Mouse (Mus musculus): ENCODE measurements around the gene Nrg4.
"Not testable (repeated sequence)": the region's sequence is repeated elsewhere in the genome, so short reads cannot be mapped to it uniquely, and the experiment has no call there.

Nrg4 gene

DNA sequence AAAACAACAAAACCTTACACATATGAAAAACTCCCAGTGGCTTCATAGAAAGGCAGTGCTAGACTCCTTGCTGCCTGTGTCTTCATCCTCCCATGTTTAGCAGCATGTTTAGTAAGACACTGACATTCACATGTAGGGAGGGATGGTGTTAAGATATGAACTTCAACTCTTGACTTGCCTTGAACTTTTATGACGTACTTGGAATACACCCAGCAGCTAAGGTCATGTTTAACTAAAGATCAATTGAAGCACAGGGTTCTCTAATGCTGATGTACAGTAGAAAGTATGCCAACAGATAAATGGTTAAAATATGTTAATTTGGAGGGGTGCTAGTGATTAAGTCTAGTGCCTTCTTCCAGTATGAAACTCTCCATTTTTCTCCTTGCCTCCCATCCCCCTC, 4.0 kb downstream of the Nrg4 start:
- ATAC-seq (ENCODE audit: low TSS enrichment), result no peak

DNA sequence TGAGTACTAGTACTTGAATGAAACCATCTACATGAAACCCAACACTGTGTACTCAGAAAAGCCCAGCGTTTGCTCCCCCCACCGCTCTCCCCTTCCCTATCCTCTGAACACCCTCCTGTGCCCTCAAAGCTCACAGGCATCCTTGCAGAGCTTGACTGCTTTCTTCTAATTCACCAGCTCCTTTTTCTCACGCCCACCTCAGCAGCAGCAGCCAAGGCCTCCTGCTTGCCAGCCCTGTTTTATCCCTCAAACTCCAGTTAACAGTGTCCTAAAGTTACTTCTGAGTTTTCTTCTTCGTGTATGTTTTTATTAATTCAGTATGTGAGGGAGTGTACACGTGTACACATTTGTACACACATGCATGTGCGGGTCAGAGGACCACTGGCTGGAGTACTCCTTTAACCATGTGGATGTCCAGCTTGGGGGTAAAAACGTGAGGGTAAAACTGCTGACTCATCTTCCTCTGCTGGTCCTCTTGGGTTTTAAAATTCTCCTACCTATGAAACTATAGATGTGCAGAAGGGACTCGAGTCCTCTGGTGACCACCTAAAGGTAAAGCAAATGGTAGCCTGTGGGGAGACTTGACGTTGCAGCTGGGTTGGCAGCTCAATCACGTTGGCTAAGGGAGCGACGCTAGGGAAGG, 12.9 kb downstream of the Nrg4 start:
- ATAC-seq (ENCODE audit: low TSS enrichment), result peak; percentile 88

DNA sequence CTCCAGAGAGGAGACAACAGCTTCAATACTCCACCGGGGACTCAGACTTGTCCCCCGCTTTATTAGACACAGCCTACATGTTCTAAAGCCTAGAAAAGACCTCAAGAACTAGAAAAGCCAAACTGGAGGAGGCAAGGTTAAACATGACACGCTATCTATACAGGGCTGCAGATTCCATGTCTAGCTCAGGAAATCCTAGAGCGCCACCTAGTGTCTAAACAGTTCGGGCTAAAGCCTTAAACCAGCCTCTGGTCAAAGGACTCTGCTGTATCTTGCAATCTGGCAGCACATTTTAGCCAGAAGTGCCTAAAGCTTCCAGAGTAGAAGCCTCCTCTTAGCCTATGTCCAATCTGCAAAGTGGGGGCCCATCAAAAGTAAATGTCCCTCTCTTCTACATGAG, 15.1 kb downstream of the Nrg4 start:
- ATAC-seq (ENCODE audit: low TSS enrichment), result peak; percentile 88

DNA sequence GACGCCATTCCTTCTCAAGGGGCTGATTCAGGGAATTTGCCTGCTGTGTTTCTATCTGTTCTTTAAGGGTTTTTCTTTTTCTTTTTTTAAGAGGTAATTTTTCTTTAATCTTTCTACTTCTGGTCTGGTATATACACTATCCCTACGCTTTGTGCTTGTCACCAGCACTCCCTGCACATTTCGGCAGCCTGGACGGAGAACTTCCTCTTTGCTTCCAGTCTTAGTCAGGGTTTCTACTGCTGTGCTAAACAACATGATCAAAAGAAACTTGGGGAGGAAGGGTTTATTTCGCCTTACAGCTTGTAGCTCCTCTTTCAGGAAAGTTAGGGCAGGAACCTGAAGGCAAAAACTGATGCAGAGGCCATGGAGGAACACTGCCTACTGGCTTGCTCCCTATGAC, 18.2 kb downstream of the Nrg4 start:
- no peak for ATAC-seq (ENCODE audit: low TSS enrichment)

DNA sequence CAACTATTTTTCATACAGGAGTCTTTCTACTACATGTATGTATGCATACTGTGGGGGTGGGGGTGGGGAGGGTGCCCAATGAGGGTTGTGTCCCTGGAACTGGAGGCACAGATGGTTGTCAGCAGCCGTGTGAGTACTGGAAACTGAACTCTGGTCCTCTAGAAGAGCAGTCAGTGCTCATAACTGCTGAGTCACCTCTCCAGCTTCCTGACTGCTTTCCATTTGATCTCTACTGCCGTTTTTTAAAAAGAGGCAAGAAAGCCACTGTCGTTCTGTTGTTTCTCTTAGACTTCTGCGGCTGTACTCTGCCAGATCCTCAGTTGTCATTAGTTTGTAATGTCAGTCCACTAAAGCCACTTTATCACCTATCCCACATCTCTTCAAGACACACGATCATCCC, 19.1 kb downstream of the Nrg4 start:
- ATAC-seq (ENCODE audit: low TSS enrichment), result no peak

DNA sequence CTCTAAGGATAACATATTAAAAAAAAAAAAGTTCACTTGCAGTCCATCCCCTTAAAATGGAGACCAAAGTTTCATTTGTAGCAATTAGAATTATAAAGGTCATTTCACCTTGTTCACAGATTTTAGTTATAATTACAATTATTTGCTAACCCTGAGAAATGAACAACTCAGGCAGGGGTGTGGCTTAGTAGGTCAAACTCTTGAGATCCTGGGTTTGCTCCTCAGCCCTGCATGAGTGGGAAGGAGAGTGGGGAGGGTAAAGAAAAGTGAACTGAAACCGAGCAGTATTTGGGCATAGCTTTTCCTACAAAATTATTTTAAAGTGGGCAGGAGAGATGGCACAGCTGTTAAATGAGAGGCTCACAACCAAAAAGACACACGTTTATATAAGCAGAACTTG, 19.6 kb downstream of the Nrg4 start:
- no peak for ATAC-seq (ENCODE audit: low TSS enrichment)

DNA sequence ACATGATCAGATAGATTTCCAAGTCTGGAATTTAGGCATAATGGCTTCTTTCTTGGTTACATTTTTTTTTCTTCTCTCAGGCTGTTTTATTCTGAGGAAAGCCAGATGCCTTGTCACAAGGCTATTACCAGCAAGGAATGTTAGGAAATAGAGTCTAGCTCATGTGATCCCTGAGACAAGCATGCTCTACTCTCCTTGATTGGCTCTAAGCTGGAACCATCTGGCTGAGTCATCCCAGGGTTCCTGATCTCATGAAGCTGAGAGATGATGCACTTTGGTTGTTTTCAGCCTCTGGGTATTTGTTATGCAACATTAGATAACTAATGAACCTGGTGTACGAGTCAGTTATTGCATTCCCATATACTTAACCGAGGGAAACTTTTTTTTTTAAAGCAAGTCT, 30.4 kb downstream of the Nrg4 start:
- ATAC-seq (ENCODE audit: low TSS enrichment), result no peak

DNA sequence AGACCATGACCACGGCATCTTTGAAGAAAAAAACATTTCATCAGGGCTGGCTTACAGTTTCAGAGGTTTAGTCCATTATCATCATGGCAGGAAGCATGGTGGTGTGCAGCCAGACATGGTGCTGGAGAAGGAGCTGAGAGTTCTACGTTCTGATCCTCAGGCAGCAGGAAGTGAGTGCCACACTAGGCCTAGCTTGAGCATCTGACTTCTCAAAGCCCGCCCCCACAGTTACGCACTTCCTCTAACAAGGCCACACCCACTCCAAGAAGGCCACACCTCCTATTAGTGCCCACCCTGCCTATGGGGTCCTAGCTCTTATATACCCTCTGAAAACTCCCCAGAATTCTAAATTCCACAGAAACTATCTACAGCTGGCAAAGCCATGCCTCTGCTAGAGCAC, 34.7 kb downstream of the Nrg4 start:
- no peak for ATAC-seq (ENCODE audit: low TSS enrichment)

DNA sequence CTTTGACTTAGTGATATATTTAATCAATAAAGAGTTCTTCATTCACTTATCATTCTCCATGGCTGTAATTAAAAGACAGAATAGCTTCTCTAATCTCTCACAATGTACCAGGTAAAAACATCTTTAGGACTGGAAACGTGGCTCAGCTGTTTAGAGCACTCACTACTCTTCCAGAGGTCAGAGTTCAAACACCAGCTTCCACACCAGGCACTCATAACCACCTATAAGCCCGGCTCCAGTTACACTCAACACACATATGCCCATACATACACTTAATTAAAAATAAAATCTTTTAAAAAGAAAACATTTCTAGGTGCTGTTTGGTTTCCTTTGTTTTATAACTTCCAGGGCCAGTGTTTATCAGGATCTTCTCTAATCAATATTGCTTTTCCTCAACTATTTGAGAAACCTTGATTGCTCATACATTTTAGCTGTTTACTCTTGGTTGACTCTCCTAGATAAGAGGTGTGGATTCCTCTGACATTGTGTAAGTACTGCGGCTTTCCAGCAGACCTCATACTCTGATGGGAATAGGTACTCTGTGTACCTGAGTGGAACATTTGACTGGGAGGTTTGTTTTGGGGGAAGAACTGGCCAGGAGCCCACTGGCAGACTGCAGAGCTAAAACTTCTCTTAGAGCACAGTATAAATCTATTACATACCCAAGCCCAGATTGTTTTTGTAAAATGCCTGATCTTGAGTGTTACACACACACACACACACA, 37.0 kb downstream of the Nrg4 start:
- no peak for ATAC-seq (ENCODE audit: low TSS enrichment)

DNA sequence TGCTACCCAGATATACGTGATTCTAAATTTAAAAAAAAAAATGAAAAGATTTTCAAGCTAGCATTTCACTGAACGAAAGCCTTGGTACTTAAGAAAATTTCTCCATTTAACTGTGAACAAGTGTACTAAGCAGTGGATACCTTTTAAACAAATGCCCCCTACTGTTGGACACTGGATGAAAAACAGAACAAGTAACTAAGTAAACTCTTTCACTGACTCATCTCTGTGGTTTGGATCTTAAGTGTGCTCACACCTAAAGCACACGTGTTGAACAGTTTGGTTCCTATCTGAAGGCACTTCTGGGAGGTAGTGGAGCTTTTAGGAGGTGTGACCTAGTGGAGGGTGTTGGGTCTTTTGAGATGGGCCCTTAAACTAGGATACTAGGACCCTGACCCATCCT, 41.4 kb downstream of the Nrg4 start:
- ATAC-seq (ENCODE audit: low TSS enrichment), result no peak

DNA sequence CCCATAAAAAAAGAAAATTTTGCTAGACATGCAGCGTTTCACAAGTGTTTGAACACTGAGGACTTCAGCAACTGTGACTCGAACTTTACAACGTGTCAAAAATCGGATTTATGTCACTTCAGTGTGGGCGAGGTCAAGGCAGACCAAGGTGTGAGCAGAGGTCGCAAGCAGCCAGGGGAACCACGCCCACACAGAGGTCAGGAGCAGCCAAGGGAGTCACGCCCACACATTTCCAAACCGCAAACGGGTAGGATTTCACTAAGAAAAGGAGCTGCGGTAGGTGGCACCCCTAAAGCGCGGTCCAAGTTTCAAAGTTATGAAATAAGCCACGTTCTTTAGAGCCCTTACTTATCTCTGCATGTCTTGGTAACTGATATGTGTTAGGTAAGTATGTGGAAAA, 43.1 kb downstream of the Nrg4 start:
- ATAC-seq (ENCODE audit: low TSS enrichment), result no peak

DNA sequence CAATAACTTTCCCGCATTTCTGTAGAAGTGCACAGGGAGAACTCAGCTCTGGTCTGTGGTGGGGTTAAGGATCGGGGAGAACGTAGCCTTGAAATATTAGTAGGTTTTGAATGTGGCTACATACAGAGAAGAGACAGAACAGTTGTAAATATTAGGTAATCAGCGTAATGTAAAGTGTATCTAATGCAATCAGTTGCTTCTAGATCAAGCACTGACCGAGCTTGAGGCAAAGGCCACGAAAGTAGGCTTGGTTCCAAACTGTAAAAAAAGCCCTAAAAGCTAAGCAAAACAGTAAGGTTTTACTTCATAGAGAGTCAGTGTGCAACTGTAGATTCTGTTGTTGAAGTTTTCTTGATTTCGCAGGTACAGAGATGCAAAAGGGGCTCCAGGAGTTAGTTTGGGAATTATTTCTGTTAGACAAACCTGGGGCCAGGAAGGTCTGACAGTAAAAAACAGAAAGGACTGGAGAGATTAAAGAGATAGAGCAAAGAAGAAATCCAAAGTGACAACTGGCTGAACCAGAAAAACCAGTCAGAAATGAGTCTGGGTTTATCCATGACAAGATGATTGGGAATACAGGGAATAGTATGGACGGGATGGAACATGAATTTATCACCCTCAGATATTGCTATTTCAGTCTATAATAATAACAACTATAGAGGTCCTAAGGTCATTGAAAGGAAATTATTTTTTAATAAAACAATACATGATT, 47.4 kb downstream of the Nrg4 start:
- no peak for ATAC-seq (ENCODE audit: low TSS enrichment)

DNA sequence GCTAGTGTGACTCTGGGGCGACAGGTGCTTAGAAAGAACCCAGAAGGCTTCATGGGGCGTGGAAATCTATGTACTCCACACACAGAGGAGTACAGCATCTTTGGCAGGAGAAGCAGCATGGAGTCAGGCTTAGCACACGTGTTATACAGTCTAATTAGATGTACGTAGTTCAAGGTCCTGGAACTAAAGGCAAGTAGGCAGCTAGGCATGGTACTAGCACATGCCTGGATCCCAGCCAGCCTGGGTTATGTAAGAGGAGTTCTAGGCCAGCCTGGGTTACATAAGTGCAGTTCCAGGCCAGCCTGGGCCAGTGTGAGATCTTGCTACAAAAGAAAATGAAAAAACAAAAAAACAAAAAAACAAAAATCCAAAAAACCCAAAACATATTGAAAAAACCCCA, 49.1 kb downstream of the Nrg4 start:
- no peak for ATAC-seq (ENCODE audit: low TSS enrichment)

DNA sequence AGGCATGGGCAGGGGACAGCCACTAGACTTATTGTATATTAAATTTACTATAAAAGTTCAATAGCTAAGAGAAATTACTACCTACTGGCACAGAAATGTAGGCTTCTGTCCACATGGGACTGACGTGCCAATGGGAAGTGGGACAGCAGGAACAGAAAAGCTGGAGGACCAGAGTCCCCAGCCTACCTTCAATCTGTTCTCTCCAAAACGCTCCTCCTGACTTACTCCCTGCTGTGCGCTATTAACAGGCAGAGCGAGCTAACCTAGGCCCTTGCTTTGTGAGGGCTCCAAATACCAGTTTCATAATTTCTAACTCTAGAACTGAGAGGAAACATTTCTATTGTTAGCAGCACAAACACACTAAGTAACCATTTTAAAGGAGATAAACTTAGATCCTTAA, 52.7 kb downstream of the Nrg4 start:
- peak; percentile 89 for ATAC-seq (ENCODE audit: low TSS enrichment)

DNA sequence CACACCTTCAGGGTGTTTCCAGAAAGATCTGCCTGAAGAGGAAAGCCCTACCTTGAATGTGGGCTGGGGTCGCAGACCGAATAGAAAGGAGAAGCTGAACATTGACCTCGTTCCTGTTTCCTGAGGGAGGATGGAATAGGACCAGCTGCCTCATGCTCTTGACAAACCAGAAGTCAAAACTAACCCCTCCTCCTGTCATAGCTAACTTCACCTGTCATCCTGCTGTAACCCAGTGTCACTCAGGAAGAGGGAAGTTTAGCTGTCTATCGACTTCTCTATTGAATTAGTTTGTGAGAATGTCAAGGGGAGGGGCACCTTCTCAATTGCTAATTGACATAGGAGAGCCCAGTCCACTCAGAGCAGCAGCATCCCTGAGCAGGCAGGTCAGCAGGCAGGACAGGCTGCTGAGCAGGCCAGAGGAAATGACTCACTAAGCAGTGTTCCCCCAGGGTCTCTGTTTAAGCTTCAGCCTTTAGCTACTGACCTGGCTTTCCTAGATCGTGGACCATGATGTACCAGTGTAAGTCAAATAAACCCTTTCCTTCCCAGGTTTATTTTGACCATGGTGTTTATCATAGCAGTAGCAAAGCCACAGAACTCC, 54.6 kb downstream of the Nrg4 start:
- no peak for ATAC-seq (ENCODE audit: low TSS enrichment)

DNA sequence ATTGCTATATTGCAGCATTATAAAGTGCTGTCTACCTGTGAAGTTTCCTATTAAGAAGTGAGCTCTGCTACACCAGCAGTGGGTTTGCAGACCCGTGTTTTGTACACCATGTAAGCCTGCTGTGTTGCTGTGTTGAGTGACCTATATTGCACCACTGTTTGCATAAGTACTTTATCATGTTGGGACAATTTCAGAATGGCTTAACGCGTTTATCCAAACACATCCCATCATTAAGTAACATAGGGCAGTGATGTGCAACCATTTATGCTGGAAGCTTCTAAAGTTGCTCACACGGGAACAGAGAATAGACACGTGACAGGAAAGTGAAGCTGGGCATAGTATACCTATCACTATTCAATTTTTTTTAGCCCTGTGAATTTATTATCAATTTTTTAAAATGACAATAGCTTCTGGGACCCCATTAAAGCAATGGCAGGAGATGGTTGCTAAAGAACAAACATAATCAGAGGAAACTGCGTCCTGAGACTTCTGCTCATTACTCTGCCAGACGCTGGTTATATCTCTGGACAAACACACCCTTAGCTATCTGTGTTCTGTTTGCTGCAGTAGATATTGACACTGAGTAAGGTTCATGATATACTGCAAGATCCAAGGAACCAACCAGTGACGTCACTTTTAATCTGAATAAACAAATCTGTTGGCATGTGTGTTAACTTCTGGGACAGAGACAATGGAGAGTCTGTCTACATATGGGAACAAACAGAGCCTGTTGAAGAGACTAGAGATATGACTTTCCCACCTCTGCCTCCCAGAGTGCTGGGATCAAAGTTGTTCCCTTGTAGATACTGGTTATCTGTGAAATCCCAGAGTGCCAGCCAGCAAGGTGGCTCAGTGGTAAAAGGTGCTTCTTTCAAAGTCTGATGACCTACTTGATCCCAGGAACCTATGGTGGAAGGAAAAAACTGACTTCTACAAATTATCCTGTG, 62.0 kb downstream of the Nrg4 start:
- no peak for ATAC-seq (ENCODE audit: low TSS enrichment)

DNA sequence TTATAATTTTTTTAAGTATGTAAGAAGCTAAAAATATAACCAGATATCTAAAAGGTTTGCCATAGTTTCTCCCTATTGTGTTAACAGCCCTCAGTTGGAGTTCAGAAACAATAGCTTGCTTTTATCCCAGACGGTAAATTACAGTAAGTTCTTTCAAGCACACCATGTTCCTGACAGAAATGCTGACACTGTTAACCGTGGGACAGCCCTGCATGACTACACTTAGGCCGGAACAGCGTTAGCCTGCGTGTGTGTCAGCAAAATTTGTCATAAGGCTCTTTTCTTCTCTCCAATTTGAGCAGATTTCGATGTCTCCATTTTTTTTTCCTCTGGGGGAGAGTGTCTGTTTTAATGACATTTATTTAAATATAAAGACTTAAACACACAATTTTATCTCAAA, 66.9 kb downstream of the Nrg4 start:
- no peak for ATAC-seq (ENCODE audit: low TSS enrichment)

DNA sequence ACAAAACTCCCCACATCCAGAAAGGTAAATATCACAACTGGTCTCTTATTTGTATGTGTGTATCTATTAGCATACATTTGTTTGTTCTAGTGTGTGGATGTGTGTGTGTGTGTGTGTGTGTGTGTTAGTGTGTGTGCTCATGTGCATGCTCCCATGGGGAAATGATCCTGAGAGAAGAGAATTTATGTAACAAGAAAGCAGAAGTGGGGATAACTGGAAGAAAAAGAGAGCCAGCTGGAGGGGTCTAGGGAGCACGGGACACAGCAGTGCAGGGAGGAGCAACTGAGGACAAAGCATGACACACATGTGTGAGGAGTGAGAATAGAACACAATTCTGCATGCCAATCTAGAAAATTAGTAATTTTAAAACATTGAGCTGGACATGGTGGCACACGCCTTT, 69.5 kb downstream of the Nrg4 start:
- no peak for ATAC-seq (ENCODE audit: low TSS enrichment)

DNA sequence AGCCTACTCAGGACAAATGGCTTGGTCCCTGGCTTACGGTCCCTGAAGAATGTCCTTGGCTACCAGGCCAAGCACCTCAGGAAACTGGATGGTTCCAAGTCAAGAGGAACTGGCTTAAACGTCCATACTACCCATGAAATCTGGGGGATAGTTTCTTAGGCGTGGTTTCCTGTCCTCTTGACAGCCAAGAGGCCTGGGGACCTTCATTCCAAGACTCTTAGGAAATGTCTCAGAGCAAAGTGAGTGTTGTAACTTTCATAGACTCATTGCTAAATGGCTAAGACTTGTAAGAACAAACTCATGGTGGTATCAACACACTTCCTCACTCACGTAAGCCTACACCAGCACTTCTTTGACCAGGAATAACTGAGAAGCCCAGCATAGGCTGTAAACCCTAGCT, 71.0 kb downstream of the Nrg4 start:
- ATAC-seq (ENCODE audit: low TSS enrichment), result no peak

DNA sequence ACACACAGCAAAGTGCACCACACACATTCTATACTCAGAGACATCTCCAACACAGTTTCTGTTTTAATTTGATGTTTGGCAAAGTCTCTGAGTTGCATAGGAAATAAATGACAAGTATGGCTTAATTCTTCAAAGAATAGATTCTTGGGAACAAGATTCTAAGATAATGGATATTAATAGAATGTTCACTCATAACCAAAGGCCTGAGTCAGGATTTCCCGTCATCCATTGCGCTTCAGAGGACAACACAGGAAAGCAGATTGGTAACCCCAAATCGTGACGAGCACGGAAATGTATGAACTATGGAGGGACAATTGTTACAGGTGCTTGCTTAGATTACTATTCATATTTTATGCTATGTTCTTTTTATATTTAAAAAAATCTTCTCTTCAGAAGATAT, 71.6 kb downstream of the Nrg4 start:
- ATAC-seq (ENCODE audit: low TSS enrichment), result no peak

DNA sequence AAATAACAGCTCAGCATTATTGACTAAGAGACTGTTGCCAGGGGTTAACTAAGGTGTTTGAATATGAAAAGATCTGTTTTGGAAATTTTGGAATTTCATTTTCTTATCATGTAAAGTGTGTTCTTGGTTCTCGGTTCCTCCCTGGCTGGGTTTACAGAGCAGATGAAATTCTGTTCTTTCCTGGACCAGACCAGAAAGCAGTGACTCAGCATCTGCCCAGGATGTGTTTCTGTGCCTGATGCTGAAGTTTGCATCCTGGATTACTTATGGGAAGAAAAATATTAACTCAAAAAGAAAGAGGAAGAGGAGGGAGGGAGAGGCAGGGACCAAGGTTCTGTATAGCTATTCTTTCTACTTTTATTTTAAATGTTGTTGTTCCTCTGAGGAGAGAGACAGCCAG, 72.8 kb downstream of the Nrg4 start:
- ATAC-seq (ENCODE audit: low TSS enrichment), result no peak

DNA sequence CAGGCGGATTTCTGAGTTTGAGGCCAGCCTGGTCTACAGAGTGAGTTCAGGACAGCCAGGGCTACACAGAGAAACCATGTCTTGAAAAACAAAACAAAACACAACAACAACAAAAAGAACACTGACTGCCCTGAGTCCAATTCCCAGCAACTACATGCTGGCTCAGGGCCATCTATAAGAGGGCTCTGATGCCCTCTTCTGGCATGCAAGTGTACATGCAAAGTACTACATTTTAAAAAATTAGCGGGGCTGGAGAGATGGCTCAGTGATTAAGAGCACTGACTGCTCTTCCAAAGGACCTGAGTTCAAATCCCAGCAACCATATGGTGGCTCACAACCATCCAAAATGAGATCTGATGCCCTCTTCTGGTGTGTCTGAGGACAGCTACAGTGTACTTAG, 74.5 kb downstream of the Nrg4 start:
- not testable (repeated sequence) for ATAC-seq (ENCODE audit: low TSS enrichment)
